Mouse (Mus musculus) adrenal gland, postnatal 25 days (tissue): ENCODE measurements around the gene Kifc5b. TPM values are rescaled to one million over a fixed set of nuclear protein-coding genes. Genes with fewer than 3 reads are reported as not detected.
"Not testable (repeated sequence)": the region's sequence is repeated elsewhere in the genome, so short reads cannot be mapped to it uniquely, and the experiment has no call there.

Source experiments
- DNase-seq: peaks from one replicate; pipeline ENCODE4 v3.0.0; 2021; ENCODE audit warnings: mixed read lengths
- total RNA-seq: library from RNA; stranded (reverse); gene quantifications from 2 replicates; pipeline ENCODE4 v1.2.3, GENCODE M21; 2021

Kifc5b gene
- total RNA-seq, 1 experiment from 2014 or later, result 3.5 TPM

DNA sequence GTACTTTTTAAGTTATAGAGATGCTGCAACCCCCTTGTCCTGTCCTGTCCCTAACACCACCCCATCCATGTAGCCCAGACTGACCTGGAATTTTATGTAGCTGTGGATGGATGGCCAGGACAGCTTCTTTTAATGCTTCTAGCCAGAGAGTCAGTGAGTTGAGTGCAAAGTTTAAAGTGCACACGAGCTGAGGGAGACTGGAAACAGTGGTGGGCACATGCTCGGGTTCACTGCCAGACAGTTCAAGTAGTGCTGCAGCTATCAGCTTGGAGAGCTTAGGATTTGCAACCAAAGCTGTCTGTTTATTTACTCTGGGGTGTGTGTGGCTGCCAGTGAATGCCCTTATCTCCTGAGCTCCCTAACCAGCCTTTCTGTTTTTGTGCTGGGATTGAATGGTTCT is 2.6 kb downstream of the Kifc5b start:
- not testable (repeated sequence) for DNase-seq

DNA sequence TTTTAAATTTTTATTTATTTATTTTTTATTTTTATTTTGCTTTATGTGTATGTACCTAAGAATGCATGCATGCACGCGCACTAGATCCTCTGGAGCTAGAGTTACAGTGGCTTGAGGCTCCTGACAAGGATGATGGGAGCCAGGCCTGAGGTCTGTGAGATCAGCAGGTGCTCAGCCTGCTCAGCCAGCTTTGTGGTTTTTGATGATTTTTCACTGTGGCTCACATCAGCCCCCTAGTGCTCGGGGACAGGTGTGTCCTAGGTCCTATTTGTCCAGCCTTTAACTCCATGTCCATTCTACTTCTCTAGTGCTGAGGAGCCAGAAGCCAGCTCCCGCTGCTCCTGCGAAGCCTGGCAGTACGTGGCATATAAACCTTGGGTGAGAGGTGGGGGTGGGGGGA is 5.5 kb downstream of the Kifc5b start:
- not testable (repeated sequence) for DNase-seq

DNA sequence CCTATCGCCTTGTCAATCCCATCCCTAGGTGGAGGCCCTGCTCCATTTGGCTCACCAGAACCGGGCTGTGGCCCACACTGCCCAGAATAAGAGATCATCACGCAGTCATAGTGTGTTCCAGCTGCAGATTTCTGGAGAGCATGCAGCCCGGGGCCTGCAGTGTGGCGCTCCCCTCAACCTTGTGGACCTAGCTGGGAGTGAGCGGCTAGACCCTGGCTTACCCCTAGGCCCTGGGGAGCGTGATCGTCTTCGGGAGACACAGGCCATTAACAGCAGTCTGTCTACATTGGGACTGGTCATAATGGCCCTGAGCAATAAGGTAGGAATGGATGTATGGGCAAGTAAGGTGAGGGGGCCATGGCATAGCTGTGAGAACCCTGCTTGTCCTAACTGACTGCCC is 8.5 kb downstream of the Kifc5b start:
- DNase-seq, result not testable (repeated sequence)

DNA sequence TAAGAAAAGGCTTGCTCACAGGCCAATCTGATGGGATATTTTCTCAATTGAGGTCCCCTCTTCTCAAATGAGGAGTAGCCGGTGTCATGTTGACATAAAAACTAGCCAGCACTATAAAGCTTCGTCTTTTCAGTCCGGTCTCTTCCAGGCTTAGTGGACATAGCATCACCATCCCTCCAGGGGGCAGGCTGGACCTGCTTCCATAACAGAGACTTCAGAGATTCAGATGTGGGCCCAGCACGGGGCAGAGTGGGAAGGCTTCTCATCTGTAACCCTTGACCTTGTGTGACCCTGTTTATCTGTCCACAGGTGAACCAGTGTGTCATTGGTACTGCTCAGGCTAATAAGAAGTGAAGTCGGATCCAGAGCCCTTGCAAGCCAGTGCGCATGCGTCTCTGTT is 14.9 kb downstream of the Kifc5b start:
- DNase-seq, result peak; percentile 58

DNA sequence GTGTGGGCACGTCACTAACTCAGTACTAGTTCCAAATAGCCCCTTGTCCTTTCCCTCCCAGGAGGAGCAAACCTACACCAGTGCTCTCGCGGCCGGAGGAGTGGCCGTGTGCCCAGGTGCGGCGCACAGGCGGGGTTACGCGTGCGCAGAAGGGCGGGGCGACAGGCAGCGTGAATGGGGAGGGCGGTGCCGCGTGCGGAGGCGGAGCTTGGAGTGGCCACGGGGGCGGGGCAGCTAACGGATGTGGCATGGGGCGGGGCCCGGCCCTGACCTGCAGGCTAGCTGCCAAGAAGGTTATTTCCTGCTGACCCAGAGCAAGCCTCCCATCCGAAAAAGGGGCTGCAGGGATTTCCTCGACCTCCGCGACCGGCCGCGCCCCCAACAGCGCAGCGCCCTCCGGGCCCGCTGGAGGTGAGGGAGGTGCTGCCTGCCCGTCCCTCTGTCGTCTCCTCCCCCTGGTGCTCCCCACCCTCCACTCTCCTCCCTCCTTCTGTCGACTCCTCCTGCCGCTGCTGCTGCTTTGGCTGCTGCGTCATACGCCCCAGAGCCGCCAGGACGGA is 16.0 kb downstream of the Kifc5b start, which contains the start of gene Phf1:
TSS of gene Phf1 (plus strand) at position 214 of the 560 bp plus-strand sequence.
- DNase-seq, result peak; percentile 100

DNA sequence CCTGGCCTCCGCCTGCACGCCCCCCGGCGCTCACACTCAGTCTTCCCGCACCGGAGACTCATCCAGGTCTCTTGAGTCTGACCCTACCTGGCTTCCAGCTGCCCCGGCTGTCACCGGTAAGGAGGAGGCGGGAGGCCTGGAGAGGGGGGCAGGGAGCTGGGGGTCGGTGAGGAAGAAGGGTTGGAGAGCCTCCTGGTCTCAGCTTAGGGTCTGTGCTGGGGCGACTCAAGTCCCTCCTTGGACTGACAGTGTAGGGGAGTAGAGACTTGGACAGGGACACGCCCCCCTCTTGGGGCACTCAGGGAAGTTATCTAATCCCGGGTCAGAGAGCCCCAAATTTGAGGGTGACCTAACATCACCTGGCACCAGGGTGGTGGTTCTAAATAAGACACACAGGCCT is 16.5 kb downstream of the Kifc5b start:
- DNase-seq, result no peak

DNA sequence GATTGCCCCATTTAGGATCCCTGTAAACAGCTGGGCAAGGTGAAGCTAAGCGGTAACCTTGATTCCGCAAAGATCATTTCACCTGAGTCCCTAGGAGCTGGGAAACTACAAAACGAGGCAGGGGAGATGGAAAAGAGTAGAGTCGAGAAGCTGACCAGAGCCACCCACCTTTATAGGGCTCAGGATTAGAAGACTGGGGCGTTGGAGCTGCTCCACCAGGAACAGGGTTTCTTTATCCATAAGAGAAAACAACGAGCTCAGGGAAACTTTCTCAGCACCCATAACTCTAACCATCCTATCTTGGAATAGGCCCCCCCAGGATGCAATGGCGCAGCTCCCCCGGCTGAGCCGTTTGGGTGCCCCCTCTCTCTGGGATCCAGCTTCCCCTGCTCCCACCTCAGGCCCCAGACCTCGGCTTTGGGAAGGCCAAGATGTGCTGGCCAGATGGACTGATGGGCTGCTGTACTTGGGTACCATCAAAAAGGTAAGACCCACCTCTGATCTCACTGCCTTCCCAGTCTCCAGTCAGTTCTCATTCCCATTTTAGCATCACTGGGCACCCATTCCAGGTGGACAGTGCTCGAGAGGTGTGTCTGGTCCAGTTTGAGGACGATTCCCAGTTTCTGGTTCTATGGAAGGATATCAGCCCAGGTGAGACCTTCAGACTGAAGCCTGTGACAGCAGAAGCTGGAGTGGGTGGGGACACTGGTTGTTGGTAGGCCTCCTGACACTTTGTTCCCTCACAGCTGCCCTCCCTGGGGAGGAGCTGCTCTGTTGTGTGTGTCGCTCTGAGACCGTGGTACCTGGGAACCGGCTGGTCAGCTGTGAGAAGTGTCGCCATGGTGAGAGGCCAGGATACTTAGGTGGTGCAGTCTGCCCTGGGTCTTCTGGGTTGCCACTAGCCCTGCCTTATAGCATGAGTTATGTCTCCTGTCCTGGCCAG is 17.3 kb downstream of the Kifc5b start:
- DNase-seq, result no peak

DNA sequence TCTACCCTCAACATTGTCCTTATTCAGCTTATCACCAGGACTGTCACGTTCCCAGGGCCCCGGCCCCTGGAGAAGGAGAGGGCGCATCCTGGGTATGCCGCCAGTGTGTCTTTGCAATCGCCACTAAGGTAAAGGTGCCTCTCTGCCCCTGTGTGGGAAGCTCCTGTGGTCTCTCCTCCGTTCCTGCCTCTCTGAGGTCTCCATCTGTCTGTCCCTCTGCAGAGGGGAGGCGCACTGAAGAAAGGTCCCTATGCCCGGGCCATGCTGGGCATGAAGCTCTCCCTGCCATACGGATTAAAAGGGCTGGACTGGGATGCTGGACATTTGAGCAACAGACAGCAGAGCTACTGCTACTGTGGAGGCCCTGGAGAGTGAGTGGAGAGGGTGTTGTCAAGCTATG is 18.1 kb downstream of the Kifc5b start:
- DNase-seq, result no peak

DNA sequence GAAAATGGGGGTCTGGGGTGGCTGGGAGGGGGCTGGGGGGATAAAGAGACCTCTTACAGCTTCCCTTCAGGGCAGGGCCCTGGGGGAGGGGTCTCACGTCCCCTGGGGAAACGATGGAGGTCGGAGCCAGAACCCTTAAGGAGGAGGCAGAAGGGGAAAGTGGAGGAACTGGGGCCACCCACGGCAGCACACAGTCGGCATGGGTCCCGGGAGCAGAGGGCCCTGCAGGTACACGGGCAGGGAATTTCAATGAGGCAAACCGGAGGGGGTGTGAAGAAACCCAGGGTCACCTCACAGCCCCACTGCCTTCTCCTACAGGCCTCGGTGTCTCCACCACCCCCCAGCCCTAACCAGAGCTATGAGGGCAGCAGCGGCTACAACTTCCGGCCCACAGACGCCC is 19.6 kb downstream of the Kifc5b start:
- DNase-seq, result no peak

DNA sequence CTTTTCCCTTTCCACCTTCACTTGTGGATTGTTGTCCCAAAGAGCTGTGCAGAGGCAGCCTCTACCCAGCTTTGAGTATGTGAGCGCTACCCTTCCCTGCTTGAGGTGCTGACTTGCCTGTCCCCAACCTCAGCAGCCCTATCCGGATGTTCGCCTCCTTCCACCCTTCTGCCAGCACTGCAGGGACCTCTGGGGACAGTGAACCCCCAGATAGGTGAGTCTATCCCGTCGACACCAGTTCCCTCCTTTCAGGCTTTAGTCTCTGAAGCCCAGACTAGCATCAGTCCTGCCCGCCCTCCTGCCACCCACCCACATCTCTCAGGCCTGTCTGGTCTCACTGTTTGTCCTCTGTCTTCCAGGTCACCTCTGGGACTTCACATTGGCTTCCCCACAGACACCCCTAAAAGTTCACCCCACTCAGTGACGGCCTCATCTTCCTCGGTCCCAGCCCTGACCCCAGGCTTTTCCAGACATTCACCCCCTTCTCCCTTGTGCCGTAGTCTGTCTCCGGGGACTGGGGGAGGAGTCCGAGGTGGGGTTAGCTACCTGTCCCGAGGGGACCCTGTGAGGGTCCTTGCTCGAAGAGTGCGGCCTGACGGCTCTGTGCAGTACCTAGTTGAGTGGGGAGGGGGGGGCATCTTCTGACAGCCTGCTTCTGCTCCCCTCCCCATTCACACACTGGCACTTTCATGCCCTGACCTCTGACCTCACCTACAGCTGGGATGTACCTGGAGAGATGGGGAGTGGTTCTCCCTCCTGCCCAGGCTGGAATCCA is 20.2 kb downstream of the Kifc5b start:
- DNase-seq, result no peak

DNA sequence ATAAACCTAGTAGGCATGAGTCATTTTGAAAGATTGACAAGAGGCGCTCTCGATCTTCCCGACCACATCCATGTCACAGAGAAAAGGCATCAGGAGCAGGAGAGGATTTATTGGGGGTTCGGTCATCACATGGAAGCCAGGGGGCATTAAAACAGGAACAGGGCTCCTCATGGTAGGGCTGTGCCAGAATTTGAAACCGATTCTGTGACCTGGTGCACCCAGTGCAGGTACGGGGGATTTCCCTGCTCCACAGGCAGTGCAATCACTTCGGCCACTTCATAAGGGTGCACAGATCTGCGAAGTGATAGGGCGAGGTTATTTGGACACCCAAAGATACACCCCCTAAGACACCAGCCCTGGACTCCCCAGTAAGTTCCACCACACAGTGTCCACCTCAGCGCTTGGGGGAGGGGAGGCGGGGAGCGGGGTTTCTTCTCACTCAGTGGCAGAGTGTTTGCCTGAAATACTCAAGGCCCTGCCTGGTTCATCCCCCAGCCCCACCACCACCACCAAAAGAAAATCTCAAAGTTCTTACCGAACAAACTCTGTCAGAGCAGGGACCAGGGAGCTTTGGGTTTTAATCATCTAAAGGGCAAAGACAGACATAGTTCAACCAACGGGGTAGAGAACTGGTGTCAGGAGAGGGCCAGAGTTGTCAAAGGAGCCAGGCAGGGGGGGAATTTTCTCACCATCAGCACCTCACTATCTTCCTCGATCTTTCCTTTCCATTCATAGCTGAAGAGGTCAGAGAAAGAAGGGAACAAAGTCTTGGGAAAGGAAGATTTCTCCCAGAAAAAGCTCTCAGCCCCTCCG is 21.2 kb downstream of the Kifc5b start:
- no peak for DNase-seq

DNA sequence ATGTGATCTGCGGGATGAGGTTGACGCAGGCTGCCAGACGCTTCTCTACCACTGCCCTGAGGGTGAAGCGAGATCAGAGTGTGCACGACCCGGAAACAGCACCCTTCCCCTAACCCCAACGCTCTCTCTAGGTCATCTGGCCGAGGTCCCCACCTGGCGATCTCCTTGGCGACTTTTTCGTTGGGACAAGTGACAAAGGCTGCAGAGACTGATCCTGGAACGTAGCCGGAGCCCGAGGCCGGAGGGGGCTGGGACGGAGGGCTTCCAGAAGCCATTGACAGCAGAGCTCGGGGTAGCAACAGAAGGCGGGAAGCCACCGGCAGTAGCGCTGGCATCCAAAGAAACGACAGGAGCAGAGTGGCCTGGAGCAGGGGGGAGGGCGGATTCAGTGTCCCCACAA is 21.8 kb downstream of the Kifc5b start:
- DNase-seq, result peak; percentile 34

DNA sequence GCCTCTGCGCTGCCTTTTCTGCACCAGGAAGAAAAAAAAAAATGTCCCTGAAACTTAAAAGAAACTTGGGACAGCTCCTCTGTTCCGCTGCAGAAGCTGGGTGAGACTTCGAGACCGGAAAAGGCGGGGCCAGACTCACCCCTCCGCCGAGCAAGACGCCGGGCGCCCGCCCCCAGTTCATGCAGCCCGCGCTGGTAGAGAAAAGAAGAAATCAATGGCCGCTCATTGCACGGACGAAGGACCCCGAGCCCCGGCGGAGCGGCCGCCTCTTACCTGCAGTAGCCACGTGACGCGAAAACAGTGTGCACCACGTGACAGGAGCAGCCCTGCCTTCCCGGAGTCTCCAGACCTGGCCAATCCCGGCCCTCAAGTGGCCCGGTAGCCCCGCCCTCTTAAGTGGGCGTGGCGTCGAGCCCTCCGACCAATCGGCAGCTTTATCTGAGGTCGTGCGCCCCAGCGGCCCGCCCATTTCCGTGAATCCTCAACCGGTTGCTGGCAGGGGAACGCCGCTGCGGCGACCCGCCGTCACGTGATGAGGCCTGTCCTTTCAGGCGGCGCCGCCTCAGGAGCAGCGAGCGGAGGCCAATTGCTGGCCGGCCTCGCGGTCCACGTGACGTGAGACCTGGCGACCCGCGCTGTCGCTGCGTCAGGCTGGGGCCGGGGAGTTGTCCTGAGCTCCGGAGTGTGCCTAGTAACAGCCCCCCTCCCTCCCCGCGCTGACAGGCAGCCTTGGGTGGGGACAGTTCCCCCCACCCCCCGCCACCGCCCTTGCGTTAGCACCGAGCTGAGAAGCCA is 22.5 kb downstream of the Kifc5b start, which contains the start of gene Cuta:
TSS of gene Cuta (minus strand) at position 392 of the 795 bp plus-strand sequence.
- DNase-seq, result peak; percentile 98

DNA sequence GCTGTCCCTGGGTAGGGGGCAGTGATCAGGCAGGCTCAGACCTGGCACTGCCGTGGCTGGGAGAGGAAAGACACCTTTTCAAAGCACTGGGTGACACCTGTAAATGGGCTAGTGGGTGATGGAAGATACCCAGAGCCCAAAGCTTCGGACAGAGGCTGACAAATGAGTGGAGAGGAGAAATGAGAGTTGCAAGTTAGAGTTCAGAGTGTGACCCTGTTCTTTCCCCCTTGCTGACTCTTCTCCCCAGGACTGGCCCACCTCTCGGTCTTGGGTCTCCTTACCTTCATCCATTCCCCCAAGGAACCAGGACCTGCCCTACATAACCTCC is 23.0 kb downstream of the Kifc5b start:
- no peak for DNase-seq

DNA sequence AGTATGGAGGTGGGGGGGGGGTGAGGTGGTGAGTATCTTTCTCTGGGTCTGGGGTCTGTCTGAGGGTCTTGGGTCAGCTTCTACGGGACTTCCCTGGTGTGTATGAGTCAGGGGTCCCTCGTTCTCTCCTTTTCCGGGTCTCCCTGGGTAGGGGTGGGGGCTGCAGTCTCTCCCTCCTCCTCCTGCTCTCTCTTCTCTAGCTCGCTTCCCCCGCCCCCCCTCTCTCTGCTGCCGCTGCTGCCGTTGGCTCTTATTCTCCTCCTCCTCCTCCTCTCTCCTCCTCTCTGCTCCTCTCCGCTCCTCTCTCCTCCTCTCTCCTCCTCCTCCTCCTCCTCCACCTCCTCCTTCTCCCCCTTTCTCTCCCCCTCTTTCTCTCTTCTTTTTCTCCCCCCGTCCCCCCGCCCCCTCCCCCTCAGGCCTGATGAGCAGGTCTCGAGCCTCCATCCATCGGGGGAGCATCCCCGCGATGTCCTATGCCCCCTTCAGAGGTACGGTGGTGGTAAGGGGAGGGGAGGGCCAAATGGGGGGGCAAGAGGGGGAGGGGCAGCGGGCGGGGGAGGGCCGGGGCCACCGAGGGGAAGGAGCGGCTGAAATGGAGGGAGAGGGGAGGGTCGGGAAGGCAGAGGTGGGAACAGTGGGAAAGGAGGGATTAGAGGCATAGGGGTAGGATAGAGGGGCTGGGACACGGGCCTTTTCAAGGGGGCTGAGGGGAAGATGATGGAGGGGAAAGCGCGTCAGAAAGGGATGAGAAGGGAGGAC is 24.3 kb downstream of the Kifc5b start, which contains the start of gene Syngap1:
TSS of gene Syngap1 (plus strand) at position 223 of the 759 bp plus-strand sequence.
- peak; percentile 49 for DNase-seq

DNA sequence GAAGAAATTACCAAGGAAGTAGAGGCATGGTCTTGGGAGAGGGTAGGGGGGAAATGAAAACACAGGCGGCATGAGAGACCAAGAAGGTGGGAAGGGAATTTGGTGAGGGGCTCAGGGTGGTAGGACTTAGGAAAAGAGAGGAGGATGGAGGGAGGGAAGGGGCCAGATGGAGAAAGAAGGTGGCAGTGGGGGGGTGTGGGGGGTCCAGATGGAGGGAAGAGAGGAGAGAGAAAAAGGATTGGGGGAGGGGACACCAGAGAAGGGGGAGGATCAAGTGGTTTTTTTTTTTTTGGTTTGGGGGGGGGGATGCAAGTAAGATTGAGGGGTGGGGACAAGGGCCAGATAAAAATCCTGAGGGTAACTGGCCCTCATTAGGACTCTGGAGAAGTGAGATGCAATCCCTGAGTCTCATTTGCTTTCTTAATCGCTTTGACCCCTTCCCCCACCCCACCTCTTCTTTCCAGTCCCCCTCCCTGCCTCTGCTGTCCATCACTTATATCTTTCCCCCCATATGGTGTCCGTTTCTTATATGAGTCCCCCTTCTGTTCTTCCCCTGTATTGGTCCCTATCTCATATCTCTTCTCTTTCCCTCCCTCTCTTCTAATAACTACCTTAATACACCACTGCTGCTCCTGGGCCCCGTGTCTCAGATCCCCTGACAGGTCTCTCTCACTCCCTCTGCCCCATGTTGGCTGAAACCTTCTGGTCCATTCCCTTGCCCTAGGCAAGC is 25.1 kb downstream of the Kifc5b start:
- DNase-seq, result no peak

DNA sequence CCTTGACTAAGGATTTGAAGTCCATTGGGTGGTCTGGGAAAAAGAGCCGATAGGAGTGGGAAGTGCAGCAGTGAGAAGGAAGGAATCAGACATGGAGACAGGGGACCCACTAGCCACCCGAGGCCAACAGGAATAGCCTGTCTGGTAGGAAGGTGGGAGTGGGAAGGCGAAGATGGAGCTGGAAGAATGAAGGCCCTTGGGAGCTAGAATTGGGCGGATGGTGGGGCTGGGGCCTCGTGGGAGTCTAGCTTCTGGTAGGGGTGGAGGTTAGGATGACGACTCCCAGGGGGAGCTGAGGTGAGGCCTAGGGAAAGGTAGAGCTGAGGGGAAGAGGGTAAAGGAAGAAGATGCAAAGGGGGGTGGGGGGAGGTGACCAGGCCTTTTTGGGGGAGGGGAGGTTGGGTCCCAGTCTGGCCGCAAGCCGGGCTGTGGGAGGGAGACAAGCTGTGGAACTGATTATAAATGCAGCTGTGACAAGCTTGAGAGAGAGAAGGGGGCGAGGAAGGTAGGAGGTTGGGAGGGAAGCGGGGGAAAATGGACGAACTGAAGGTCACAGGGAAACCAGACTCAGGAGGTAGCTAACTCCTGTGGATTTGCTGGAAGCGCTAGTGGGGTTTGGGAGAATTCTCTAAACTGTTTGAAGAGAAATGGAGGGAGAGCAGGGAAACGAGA is 29.1 kb downstream of the Kifc5b start:
- DNase-seq, result no peak

DNA sequence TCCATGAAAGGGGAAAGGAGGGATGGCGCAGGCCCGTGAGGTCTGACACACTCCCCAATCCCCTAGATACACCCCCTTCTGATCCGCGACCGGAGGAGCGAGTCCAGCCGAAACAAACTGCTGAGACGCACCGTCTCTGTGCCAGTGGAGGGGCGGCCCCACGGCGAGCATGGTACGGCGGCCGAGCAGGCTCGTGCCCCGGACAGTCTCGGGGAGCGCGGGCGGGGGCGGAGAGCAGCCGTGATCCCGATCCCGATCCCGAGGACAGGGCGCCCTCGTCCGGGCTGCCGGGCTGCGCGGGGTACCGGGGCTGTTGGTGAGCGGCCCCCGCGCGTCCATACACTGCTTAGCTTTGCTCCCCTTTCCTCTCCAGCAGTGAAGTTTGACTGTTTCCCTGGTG is 29.7 kb downstream of the Kifc5b start:
- DNase-seq, result peak; percentile 89
